Mouse (Mus musculus) neural tube, embryonic 14.5 days (tissue): ENCODE measurements around the gene Eif2ak2. TPM values are rescaled to one million over a fixed set of nuclear protein-coding genes. Genes with fewer than 3 reads are reported as not detected.
A peak's percentile ranks its signal among the peaks of the same experiment; 100 is the strongest.

Experiments
- ATAC-seq: fragments of 200-750 bp; cut with Nextera tagmentation; 2 replicates; pipeline ENCODE4 v1.8.0; 2017; ENCODE audit warnings: low read depth, mild to moderate bottlenecking, moderate TSS enrichment, moderate library complexity
- H3K27ac ChIP-seq: fragments of 300-500 bp; sonication (generic); 2 replicates; pipeline ENCODE4 v1.5.1; 2014; ENCODE audit warnings: low read depth, mild to moderate bottlenecking, control low read depth, low read length, moderate library complexity, mixed read lengths
- H3K27me3 ChIP-seq: fragments of 300-500 bp; sonication (generic); 2 replicates; pipeline ENCODE4 v1.6.1; 2014; ENCODE audit warnings: low read length; ENCODE audit not compliant: control insufficient read depth, insufficient read depth
- H3K36me3 ChIP-seq: fragments of 300-500 bp; sonication (generic); 2 replicates; pipeline ENCODE4 v1.6.1; 2014; ENCODE audit warnings: low read length, mixed read lengths; ENCODE audit not compliant: control insufficient read depth, insufficient read depth
- H3K4me1 ChIP-seq: fragments of 300-500 bp; sonication (generic); 2 replicates; pipeline ENCODE4 v1.6.1; 2014; ENCODE audit warnings: low read length; ENCODE audit not compliant: control insufficient read depth, insufficient read depth
- H3K4me2 ChIP-seq: fragments of 300-500 bp; sonication (generic); 2 replicates; pipeline ENCODE4 v1.6.1; 2014; ENCODE audit warnings: mild to moderate bottlenecking, low read depth, low read length, control low read depth
- H3K4me3 ChIP-seq: fragments of 300-500 bp; sonication (generic); 2 replicates; pipeline ENCODE4 v1.5.1; 2014; ENCODE audit warnings: low read depth, low read length, control low read depth, mixed read lengths
- H3K9ac ChIP-seq: fragments of 300-500 bp; sonication (generic); replicated peaks from 2 replicates; pipeline ENCODE4 v1.6.1; 2014; ENCODE audit warnings: low read depth, mild to moderate bottlenecking, control low read depth, low read length, mixed read lengths
- H3K9me3 ChIP-seq: fragments of 300-500 bp; sonication (generic); 2 replicates; pipeline ENCODE4 v1.6.1; 2016; ENCODE audit warnings: low read length; ENCODE audit not compliant: control insufficient read depth
- WGBS: fragments of 180-500 bp; shearing (Covaris S2); extraction: QIAGEN DNeasy Blood & Tissue Kit; methylation state at CpG from one replicate; pipeline ENCODE4 v1.1.7; 2014; 5-methylcytosine and 5-hydroxymethylcytosine counted together
- polyA plus RNA-seq: library from polyadenylated mRNA; unstranded; fragments of >200 nt; fragmentation: Nextera tagmentation; extraction: Ambion mirVana; gene quantifications from 2 replicates; pipeline ENCODE4 v1.2.1, GENCODE M21; 2014

Eif2ak2 gene
- polyA plus RNA-seq, 1 experiment from 2014 or later, result 2.8 TPM

GRCm38 (mm10) chr17:78903158-78903557 is 20.8 kb upstream of the Eif2ak2 start:
- Histone ChIP-seq H3K4me3 (no peak overlapping the region), H3K9ac (no peak overlapping the region), H3K9me3 (no peaks in the 10 kb centered on the region), H3K4me2 (no peak overlapping the region), H3K4me1 (no peaks in the 10 kb centered on the region), H3K27ac (no peak overlapping the region), H3K36me3 (no peaks in the 10 kb centered on the region), H3K27me3 (no peaks in the 10 kb centered on the region)
- 83% methylated on average over 2 of the region's 2 CpGs for WGBS
- no peak for ATAC-seq

DNA sequence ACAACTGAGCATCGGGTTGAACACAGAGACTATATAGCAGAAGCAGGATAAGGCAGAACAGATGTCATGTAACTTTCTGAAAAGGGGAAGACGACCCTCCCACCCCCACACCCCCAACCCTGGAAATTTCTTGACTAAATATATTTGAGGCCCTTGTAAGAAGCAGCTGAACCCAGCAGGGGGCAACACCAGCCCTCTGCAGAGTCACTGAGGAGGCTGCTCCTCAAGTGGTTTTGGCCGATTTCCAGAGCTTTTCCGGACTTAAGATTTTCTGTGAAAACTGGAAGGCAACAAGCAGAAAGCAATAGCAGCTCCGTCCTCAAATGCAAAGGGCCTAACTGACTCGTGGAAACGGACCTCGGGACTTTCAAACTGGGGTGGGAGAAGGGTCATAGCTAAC is 13.0 kb upstream of the Eif2ak2 start:
- ATAC-seq, result no peak
- 42% methylated on average over 8 of the region's 8 CpGs for WGBS
- H3K4me3 ChIP-seq, result no peak overlapping the region

GRCm38 (mm10) chr17:78894991-78895390 is 12.6 kb upstream of the Eif2ak2 start:
- no peak overlapping the region for H3K4me2 ChIP-seq
- 87% methylated on average over 7 of the region's 7 CpGs for WGBS

More for the DNA sequence above, 13.0 kb upstream of the Eif2ak2 start:
- H3K27ac ChIP-seq, result no peak overlapping the region
- H3K4me1 ChIP-seq, result no peaks in the 10 kb centered on the region
- no peak overlapping the region for H3K9ac ChIP-seq
- H3K36me3 ChIP-seq, result no peaks in the 10 kb centered on the region
- H3K9me3 ChIP-seq, result no peaks in the 10 kb centered on the region
- no peak overlapping the region for H3K4me2 ChIP-seq
- H3K27me3 ChIP-seq, result no peaks in the 10 kb centered on the region

GRCm38 (mm10) chr17:78891020-78891419 is 8.6 kb upstream of the Eif2ak2 start:
- Histone ChIP-seq H3K4me3 (no peak overlapping the region), H3K9ac (no peak overlapping the region), H3K4me2 (no peak overlapping the region), H3K27me3 (no peaks in the 10 kb centered on the region), H3K4me1 (no peaks in the 10 kb centered on the region), H3K27ac (no peak overlapping the region), H3K36me3 (no peaks in the 10 kb centered on the region), H3K9me3 (no peaks in the 10 kb centered on the region)
- WGBS, result 88% methylated on average over 9 of the region's 9 CpGs
- no peak for ATAC-seq

More at GRCm38 (mm10) chr17:78894991-78895390, 12.6 kb upstream of the Eif2ak2 start:
- Histone ChIP-seq H3K9me3 (no peaks in the 10 kb centered on the region), H3K4me1 (no peaks in the 10 kb centered on the region), H3K4me3 (no peak overlapping the region), H3K9ac (no peak overlapping the region), H3K27ac (no peak overlapping the region), H3K27me3 (no peaks in the 10 kb centered on the region), H3K36me3 (no peaks in the 10 kb centered on the region)
- no peak for ATAC-seq

DNA sequence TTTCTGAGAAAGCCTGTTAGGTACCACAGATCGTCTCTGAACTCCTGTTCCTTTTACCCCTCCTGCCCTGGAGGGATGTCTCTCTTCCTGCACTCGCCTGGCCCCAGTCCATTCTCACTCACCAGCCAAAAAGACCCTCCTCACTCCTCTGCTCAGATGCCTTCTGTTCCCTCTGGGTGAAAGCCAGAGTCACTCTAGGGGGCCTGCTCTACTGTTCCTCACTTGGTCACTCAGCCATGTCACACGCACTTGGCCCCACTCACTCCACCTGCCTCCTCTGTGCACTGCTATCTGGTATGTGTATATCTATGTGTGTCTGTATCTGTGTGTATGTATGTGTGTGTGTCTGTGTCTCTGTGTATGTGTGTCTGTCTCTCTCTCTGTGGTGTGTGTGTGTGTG is 6.8 kb upstream of the Eif2ak2 start:
- ATAC-seq, result no peak
- Histone ChIP-seq H3K36me3 (no peaks in the 10 kb centered on the region), H3K27ac (no peak overlapping the region), H3K9ac (no peak overlapping the region), H3K27me3 (no peaks in the 10 kb centered on the region), H3K9me3 (no peaks in the 10 kb centered on the region), H3K4me2 (no peak overlapping the region), H3K4me3 (no peak overlapping the region), H3K4me1 (no peaks in the 10 kb centered on the region)
- 53% methylated on average over 3 of the region's 3 CpGs for WGBS

DNA sequence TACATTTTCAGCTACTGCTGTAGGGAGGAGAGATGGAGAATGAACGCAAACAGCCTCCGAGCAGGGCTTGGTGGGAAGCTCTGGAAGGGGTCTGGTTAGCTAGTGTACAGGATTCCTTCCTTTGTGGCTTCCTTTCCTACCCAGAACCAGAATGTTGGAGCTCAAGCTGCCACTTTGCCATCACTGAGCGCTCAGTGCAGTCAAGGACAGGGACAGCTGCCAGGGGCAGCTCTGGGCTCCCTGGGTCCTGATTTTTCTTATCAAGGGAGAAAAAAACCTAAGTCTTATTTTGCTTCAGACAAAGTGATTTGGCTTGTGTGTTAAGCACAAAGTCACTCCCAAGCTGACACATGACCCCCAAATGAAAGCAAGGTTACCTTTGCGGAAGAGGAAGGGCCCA is 6.2 kb upstream of the Eif2ak2 start:
- WGBS, result 85% methylated on average over 4 of the region's 4 CpGs
- H3K4me3 ChIP-seq, result no peak overlapping the region
- H3K4me2 ChIP-seq, result no peak overlapping the region
- no peaks in the 10 kb centered on the region for H3K27me3 ChIP-seq
- H3K9ac ChIP-seq, result no peak overlapping the region
- no peak overlapping the region for H3K27ac ChIP-seq
- H3K4me1 ChIP-seq, result no peaks in the 10 kb centered on the region
- ATAC-seq, result no peak
- H3K36me3 ChIP-seq, result no peaks in the 10 kb centered on the region
- H3K9me3 ChIP-seq, result no peaks in the 10 kb centered on the region

DNA sequence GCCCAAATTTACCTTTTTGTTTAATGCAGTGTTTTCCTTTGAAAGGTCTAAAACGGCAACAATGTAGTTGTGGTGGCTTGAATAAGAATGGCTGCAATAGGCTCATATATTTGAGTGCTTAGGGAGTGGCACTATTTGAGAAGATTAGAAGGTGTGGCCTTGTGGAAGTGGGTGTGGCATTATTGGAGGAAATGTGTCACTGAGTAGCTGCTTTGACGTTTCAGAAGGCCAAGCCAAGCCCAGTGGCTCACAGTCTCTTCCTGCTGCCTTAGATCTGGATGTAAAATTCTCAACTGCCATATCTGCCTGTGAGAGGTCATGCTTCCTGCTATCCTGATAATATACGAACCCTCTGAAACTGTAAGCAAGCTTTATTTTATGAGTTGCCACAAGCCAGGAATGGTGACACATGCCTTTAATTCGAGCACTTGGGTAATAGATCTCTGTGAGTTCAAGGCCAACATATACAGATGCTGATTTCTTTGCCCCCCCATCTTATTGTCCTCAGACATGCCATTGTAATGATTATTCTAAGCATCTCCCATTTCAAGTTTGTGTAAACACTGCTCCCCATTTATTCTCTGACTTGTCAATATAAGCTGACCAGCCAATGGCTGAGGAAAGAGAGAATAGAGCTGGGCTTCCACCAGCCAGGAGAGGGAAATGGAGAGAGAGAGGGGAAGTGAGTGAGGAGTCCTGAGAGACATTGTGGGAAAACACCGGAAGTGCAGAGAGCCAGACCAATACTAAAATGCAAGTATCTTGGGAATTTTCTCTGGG is 3.1 kb upstream of the Eif2ak2 start:
- no peak overlapping the region for H3K9ac ChIP-seq
- no peaks in the 10 kb centered on the region for H3K36me3 ChIP-seq
- no peak overlapping the region for H3K27ac ChIP-seq
- H3K27me3 ChIP-seq, result no peaks in the 10 kb centered on the region
- 86% methylated on average over 5 of the region's 5 CpGs for WGBS
- H3K4me1 ChIP-seq, result no peaks in the 10 kb centered on the region
- H3K4me2 ChIP-seq, result no peak overlapping the region
- ATAC-seq, result no peak
- no peaks in the 10 kb centered on the region for H3K9me3 ChIP-seq
- H3K4me3 ChIP-seq, result no peak overlapping the region

GRCm38 (mm10) chr17:78883291-78883690 is 918 bp upstream of the Eif2ak2 start:
- Histone ChIP-seq H3K4me1 (no peaks in the 10 kb centered on the region), H3K27ac (no peak overlapping the region), H3K4me3 (no peak overlapping the region), H3K36me3 (no peaks in the 10 kb centered on the region), H3K9me3 (no peaks in the 10 kb centered on the region), H3K27me3 (no peaks in the 10 kb centered on the region), H3K4me2 (no peak overlapping the region), H3K9ac (no peak overlapping the region)
- WGBS, result 94% methylated on average over 4 of the region's 4 CpGs
- no peak for ATAC-seq

DNA sequence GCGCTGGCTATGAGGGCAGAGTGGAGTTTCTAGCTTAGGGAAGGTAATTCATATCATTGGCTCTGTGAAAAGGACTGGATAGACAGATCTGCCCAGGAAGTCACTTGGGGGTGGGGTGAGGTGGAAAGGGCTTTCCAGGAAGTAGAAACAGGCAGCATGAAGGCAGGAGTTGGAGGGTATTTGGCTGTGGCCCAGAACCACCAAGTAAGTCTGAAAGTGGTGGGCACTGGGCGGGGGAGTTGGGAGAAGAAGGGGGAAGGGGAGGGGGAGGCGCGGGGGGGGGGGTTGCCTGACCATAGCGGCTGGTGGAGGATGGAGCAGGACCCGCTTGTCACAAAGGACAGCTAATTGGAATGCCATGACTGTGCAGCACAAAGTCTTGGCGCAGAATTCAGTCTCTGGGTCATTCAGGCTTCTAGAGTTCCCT is 482 bp downstream of the Eif2ak2 start:
- Histone ChIP-seq H3K4me3 (peak overlapping the region; percentile 36), H3K27me3 (no peaks in the 10 kb centered on the region), H3K4me1 (no peaks in the 10 kb centered on the region), H3K9ac (peak overlapping the region; percentile 47; the same call in 1 of the 2 replicates), H3K36me3 (no peaks in the 10 kb centered on the region), H3K27ac (0 out of 2 replicates have a peak overlapping the region, but pooled peaks have one; percentile 22), H3K9me3 (no peaks in the 10 kb centered on the region), H3K4me2 (peak overlapping the region; percentile 66)
- WGBS, result 17% methylated on average over 5 of the region's 7 CpGs
- peak; percentile 74 for ATAC-seq
